Mouse (Mus musculus) liver, embryonic 15.5 days (tissue): ENCODE measurements around the gene Pdik1l. TPM values are rescaled to one million over a fixed set of nuclear protein-coding genes. Genes with fewer than 3 reads are reported as not detected.
"Not testable (repeated sequence)": the region's sequence is repeated elsewhere in the genome, so short reads cannot be mapped to it uniquely, and the experiment has no call there.

Experiments used
- ATAC-seq: fragments of 200-750 bp; cut with Nextera tagmentation; 2 replicates; pipeline ENCODE4 v1.8.0; 2017; ENCODE audit warnings: moderate number of reproducible peaks, mild to moderate bottlenecking, moderate library complexity; ENCODE audit not compliant: insufficient read depth
- H3K27ac ChIP-seq: fragments of 300-500 bp; sonication (generic); replicated peaks from 2 replicates; pipeline ENCODE4 v1.5.1; 2015; ENCODE audit warnings: mild to moderate bottlenecking, inconsistent platforms
- H3K27me3 ChIP-seq: fragments of 300-500 bp; sonication (generic); 2 replicates; pipeline ENCODE4 v1.6.1; 2015; ENCODE audit warnings: mild to moderate bottlenecking, inconsistent platforms
- H3K36me3 ChIP-seq: fragments of 300-500 bp; sonication (generic); replicated peaks from 2 replicates; pipeline ENCODE4 v1.6.1; 2015; ENCODE audit warnings: moderate library complexity, mild to moderate bottlenecking, inconsistent platforms
- H3K4me1 ChIP-seq: fragments of 300-500 bp; sonication (generic); replicated peaks from 2 replicates; pipeline ENCODE4 v1.6.1; 2015; ENCODE audit warnings: inconsistent platforms
- H3K4me2 ChIP-seq: fragments of 300-500 bp; sonication (generic); 2 replicates; pipeline ENCODE4 v1.6.1; 2015; ENCODE audit warnings: moderate library complexity, mild to moderate bottlenecking, inconsistent platforms
- H3K4me3 ChIP-seq: fragments of 300-500 bp; sonication (generic); replicated peaks from 2 replicates; pipeline ENCODE4 v1.5.1; 2015; ENCODE audit warnings: mild to moderate bottlenecking, inconsistent platforms
- H3K9ac ChIP-seq: fragments of 300-500 bp; sonication (generic); 2 replicates; pipeline ENCODE4 v1.6.1; 2015; ENCODE audit warnings: moderate library complexity, mild to moderate bottlenecking, inconsistent platforms
- H3K9me3 ChIP-seq: fragments of 300-500 bp; sonication (generic); replicated peaks from 2 replicates; pipeline ENCODE4 v1.6.1; 2016; ENCODE audit warnings: inconsistent platforms
- WGBS: fragments of 180-500 bp; shearing (Covaris S2); methylation state at CpG from one replicate; pipeline ENCODE4 v1.1.7; 2015; ENCODE audit warnings: mixed read lengths; ENCODE audit not compliant: insufficient replicate concordance; 5-methylcytosine and 5-hydroxymethylcytosine counted together
- polyA plus RNA-seq: library from polyadenylated mRNA; unstranded; fragments of >200 nt; fragmentation: Nextera tagmentation; extraction: Ambion mirVana; gene quantifications from 2 replicates; pipeline ENCODE4 v1.2.1, GENCODE M21; 2015

Gene Pdik1l
- polyA plus RNA-seq, 1 experiment from 2014 or later = 9.8 TPM

DNA sequence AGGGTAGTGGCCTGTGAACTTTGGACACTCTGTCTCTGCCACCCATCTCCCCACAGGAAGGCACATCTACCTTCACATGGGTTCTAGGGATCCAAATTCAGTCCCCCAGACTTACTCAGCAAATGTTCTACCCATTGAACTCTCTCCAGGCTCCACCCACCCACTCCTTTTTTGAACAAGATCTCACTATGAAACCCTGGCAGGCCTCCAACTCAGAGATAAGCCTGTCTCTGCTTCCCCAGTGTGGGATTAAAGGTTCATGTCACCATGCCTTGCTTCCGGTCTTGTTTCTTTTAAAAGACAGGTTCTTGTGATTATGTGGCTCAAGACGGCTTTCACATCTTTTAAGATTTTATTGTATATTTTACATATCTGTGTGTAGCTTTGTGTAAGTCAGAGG, 2.8 kb downstream of the Pdik1l start:
- Histone ChIP-seq H3K27ac (peak overlapping the region; percentile 99), H3K9me3 (no peaks in the 10 kb centered on the region), H3K36me3 (peaks cover 45% of the 10 kb centered on the region), H3K9ac (peak overlapping the region; percentile 97), H3K4me2 (peak overlapping the region; percentile 85), H3K27me3 (no peaks in the 10 kb centered on the region), H3K4me3 (peak overlapping the region; percentile 97), H3K4me1 (peaks cover 42% of the 10 kb centered on the region)
- 27% methylated on average over 2 of the region's 2 CpGs for WGBS
- ATAC-seq = no peak

DNA sequence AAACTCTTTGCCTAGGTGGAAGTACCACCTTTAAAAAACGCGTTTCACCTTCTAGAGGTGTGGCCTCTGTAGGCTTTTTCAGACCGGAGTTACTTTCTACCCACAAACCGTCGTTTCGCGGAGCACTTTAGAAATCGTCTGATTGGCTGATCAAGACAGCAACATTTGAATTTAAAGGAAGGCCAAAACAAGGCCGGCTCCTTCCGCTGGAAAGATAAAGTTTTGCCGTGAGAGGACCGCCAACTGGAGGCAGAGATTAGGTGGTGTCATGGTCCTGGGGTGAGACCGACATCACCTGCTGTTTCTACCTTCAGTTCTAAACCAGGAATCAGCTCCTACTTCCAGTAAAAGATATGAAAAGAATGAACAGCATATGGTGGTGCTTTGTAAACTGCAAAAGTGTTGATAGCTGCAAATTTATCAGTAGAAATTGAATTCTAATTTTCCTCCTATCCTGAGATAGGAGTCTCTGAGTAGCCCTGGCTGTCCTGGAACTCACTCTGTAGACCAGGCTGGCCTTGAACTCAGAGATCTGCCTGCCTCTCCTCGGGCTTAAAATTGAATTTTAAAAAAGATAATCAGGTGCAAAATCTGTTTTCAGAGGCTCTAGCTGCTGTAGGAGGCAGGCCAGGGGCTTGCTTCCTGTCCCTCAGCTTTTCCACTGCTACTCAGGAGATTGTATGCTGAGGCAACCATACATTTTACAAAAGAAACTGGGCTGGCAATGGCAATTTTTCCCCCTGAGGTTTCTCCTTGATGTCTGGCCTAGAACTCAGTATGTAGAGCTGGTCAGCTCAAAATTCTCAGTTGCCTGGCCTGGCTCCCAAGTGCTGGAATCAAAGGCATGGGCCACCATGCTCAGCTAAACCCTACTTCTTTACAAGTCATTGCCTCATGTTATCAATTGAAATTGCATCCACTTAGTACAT, 14.0 kb downstream of the Pdik1l start:
- peak; percentile 93 for ATAC-seq
- H3K9ac ChIP-seq = peak overlapping the region; percentile 42
- 1% methylated on average over 14 of the region's 14 CpGs for WGBS

DNA sequence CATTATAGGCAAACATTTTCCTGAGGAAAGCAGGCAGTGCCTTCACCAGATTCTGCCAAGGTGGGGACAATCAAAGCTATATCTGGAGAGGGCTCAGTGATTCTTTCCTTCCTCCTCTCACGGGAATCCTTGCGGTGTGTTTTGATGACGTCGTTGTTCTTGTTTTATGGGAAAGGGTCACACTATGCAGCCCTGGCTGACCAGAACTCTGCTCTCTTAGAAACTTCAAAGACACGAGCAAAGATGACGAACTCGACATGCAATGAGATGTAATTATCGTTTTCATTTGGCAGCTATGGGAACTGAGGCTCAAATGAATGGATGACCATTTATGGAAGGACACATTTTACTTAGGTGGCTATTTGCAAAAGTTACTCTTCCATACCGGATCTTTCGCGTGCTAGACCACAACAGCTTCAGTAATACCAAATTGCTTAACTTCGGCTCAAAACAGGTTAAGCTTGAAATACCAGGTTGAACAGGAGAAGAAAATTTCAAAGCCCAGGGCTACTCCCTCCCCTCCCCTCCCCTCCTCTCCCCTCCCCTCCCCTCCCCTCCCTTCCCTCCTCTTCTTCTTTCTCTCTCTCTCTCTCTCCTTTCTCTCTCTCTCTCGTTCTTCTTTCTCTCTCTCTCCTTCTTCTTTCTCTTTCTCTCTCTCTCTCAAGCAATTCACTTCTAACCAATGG, 14.8 kb downstream of the Pdik1l start:
- peak; percentile 56 for ATAC-seq
- Histone ChIP-seq H3K9ac (peak overlapping the region; percentile 42), H3K4me2 (peak overlapping the region; percentile 66), H3K27me3 (no peaks in the 10 kb centered on the region), H3K27ac (peak overlapping the region; percentile 89), H3K9me3 (no peaks in the 10 kb centered on the region), H3K36me3 (peaks cover 24% of the 10 kb centered on the region), H3K4me3 (peak overlapping the region; percentile 45), H3K4me1 (peaks cover 28% of the 10 kb centered on the region)
- 13% methylated on average over 12 of the region's 13 CpGs for WGBS

More for the DNA sequence above, 14.0 kb downstream of the Pdik1l start:
- H3K4me1 ChIP-seq = peaks cover 28% of the 10 kb centered on the region
- peaks cover 31% of the 10 kb centered on the region for H3K36me3 ChIP-seq
- peak overlapping the region; percentile 66 for H3K4me2 ChIP-seq
- H3K27me3 ChIP-seq = no peaks in the 10 kb centered on the region
- peak overlapping the region; percentile 89 for H3K27ac ChIP-seq
- H3K9me3 ChIP-seq = no peaks in the 10 kb centered on the region
- H3K4me3 ChIP-seq = peak overlapping the region; percentile 45

DNA sequence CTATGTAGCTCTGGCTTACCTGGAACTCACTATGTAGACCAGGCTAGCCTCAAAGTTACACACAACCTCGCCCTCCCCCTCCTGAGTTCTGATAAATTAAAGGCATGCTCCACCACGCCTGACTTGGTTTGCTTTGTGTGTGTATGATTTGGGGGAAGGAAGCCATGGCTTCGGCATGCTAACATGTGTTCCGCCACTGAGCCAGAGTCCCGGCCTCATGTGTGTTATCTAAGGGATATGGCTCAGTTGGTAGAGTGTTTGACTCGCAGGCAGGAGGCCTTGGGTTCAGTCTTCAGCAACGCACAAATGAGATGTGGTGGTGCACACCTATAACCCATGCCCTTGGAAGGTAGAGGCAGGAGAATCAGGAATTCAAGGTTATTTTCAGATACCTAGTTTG, 15.7 kb downstream of the Pdik1l start:
- no peak overlapping the region for H3K27ac ChIP-seq
- WGBS = 66% methylated on average over 7 of the region's 7 CpGs
- no peak for ATAC-seq

DNA sequence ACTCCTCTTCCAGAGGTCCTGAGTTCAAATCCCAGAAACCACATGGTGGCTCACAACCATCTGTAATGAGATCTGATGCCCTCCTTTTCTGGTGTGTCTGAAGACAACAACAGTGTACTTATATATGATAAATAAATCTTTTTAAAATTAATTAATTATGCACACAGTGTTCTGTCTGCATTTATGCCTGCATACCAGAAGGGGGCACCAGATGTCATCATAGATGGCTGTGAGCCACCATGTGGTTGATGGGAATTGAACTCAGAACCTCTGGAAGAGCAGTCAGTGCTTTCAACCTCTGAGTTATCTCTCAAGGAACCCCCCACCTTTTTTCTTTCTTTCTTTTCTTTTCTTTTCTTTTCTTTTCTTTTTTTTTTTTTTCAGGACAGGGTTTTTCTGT, 18.1 kb downstream of the Pdik1l start:
- H3K27ac ChIP-seq, H3K4me3 ChIP-seq, H3K4me2 ChIP-seq, H3K27me3 ChIP-seq, ATAC-seq, H3K9me3 ChIP-seq, H3K9ac ChIP-seq, H3K36me3 ChIP-seq: not testable (repeated sequence)
- peaks cover 27% of the 10 kb centered on the region for H3K4me1 ChIP-seq

More for the DNA sequence above, 15.7 kb downstream of the Pdik1l start:
- peaks cover 28% of the 10 kb centered on the region for H3K4me1 ChIP-seq
- no peak overlapping the region; the same call in 1 of the 2 replicates for H3K4me2 ChIP-seq
- no peak overlapping the region for H3K9ac ChIP-seq
- no peaks in the 10 kb centered on the region for H3K9me3 ChIP-seq
- H3K4me3 ChIP-seq = no peak overlapping the region
- peaks cover 15% of the 10 kb centered on the region for H3K36me3 ChIP-seq
- no peaks in the 10 kb centered on the region for H3K27me3 ChIP-seq

DNA sequence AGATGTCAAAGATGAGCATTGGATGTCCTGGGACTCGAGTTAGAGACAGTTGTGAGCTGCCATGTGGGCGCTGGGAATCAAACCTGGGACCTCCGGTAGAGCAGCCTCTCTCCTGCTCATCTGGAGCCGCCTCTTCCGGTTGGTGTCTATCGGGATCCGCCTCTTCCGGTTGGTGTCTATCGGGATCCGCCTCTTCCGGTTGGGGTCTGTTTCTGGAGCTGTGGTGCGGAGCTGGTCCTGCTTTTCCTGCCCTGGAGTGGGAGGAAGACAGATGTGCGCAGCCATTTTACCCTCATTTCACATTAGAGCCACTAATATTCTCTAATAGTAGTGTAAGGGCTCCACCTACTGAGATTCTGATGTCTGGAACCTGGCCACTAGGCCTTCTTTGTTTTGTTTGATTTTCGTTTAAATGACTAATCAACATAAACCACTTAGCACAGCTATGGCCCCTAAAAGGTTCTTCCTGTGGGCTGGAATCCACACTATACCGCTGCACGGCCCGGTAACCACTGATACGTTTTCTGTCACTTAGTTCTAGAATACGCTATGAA, 19.5 kb downstream of the Pdik1l start:
- H3K36me3 ChIP-seq = no peaks in the 10 kb centered on the region

DNA sequence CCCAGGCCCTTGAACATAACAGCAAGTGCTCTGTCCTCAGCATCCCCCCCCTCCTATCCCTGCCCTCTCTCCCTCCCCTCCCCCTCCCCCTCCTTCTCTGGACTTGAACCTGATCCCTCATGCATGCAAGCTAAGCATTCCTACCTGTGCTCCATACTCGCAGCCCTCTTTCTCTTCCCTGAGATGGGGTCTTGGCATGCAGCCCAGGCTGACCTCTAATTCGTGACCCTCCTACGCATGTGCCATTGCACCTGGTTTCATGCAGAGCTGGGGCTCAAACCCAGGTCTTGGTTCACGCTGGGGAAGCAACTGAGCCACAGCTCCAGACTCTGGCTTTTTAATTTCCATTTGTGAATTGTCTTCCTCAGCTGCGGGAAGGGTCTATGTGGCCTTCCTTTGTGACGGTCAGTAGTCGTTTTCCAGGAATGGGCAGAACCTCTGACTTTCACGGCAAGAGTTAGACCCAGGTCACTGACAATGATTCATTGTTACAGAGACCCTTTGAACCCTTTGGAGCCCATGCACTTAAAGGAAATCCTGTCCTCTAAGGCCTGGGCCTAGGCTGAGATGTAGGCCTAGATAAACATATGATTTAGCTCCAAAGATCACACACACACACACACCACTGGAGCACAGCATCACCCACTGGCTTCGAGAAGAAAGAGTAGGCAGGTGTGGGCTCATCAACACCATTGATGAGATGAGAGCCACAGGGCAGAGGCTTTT, 21.7 kb downstream of the Pdik1l start:
- no peak overlapping the region for H3K27ac ChIP-seq

More for the DNA sequence above, 19.5 kb downstream of the Pdik1l start:
- H3K9ac ChIP-seq = no peak overlapping the region
- H3K4me1 ChIP-seq = peaks cover 15% of the 10 kb centered on the region
- H3K27me3 ChIP-seq = no peaks in the 10 kb centered on the region
- no peak overlapping the region for H3K4me2 ChIP-seq
- no peak for ATAC-seq
- no peak overlapping the region for H3K27ac ChIP-seq
- WGBS = 66% methylated on average over 19 of the region's 19 CpGs
- no peak overlapping the region for H3K4me3 ChIP-seq
- no peaks in the 10 kb centered on the region for H3K9me3 ChIP-seq

DNA sequence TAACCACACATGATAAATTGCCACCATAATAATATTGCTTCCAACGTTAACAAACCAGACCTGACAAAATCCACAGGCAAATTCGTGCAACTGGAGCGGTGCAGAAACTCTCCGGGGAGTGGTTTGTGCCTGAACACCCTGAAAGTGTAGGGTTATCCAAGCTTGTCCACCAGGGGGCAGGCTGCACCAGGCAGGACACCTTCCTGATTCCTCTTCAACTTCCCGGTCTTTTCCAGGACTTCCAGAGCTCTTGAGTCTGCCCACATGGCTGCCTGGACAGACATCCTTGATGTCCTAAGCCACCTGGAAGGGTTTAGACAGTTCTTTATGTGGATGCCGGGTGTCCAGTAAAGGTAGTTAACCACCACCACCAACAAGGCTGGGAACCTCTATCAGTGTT, 24.5 kb downstream of the Pdik1l start:
- ATAC-seq = no peak
- no peak overlapping the region for H3K4me2 ChIP-seq
- H3K27ac ChIP-seq = no peak overlapping the region
- no peak overlapping the region for H3K4me3 ChIP-seq
- H3K27me3 ChIP-seq = peaks cover 9% of the 10 kb centered on the region; the same call in 1 of the 2 replicates
- H3K4me1 ChIP-seq = no peaks in the 10 kb centered on the region
- whole genome bisulfite sequencing = 31% methylated on average over 6 of the region's 6 CpGs
- H3K9me3 ChIP-seq = no peaks in the 10 kb centered on the region
- no peaks in the 10 kb centered on the region for H3K36me3 ChIP-seq
- H3K9ac ChIP-seq = no peak overlapping the region

More for the DNA sequence above, 21.7 kb downstream of the Pdik1l start:
- Histone ChIP-seq H3K36me3 (no peaks in the 10 kb centered on the region), H3K9ac (no peak overlapping the region), H3K27me3 (peaks cover 5% of the 10 kb centered on the region; the same call in 1 of the 2 replicates), H3K9me3 (no peaks in the 10 kb centered on the region), H3K4me3 (no peak overlapping the region), H3K4me2 (no peak overlapping the region), H3K4me1 (no peaks in the 10 kb centered on the region)
- ATAC-seq = no peak
- WGBS = 54% methylated on average over 9 of the region's 9 CpGs

DNA sequence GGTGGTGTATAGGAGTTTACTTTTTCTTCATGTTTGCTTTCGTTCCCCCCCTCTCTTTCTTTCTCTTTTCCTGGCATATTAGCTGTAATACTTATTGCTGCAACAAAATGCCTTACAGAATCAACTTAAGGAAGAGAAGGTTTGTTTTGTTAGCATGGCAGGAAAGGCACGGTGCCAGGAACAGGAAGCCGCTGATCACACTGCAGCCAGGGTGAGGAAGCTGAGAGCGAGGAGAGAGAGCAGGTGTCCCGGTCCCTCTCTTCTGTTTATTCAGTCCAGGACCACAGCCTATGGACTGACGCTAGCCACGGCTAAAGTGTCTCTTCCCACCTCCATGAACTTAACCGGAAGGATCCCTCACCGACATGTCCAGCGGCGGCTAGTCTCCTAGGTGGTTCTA, 29.3 kb downstream of the Pdik1l start:
- H3K4me3 ChIP-seq = no peak overlapping the region
- H3K36me3 ChIP-seq = no peaks in the 10 kb centered on the region
- no peak overlapping the region for H3K4me2 ChIP-seq
- no peak overlapping the region for H3K27ac ChIP-seq
- no peak overlapping the region for H3K9ac ChIP-seq
- peaks cover 14% of the 10 kb centered on the region for H3K4me1 ChIP-seq
- H3K27me3 ChIP-seq = peaks cover 52% of the 10 kb centered on the region
- WGBS = 25% methylated on average over 11 of the region's 11 CpGs
- ATAC-seq = no peak
- no peaks in the 10 kb centered on the region for H3K9me3 ChIP-seq

DNA sequence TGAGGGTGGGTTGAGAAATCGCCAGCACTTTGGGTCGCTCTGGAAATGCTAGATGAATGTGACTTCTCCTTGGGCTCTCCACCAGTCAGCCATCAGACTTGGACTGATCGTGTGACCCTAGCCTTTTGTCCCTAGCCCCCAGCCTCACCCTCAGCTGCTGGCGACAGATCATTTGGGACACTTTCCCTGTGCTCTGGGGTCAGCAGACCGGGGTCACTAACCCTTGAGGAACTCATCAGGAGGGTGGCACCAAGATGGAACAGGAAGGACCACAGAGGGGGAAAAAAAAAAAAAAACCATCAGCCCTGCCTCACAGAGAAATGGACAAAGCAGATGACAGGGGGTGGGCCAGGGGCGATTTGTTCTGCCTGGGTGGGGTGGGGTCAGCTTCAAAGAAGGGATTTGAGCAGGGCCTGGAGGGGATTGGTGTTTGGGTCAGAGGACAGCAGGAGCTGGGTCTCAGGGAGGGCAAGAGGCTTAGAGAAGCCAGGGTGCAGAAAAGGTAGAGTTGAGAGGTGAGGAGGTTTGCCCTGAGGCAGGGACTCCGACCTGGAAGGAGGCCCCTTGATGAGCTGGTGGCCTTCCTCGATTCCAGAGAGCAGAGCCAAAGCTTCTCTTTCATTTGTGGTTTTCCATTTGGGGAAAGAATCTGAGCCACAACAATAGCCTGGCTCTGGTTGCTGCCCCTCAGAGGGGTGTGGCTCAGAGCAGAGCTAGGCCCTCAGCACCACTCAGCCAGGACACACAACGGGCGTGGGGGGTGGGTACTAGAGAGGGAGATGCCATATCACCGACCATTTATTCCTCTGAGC, 30.3 kb downstream of the Pdik1l start:
- Histone ChIP-seq H3K4me2 (no peak overlapping the region), H3K4me1 (peaks cover 18% of the 10 kb centered on the region), H3K9ac (no peak overlapping the region), H3K27ac (no peak overlapping the region), H3K4me3 (no peak overlapping the region), H3K36me3 (no peaks in the 10 kb centered on the region), H3K27me3 (peaks cover 60% of the 10 kb centered on the region), H3K9me3 (no peaks in the 10 kb centered on the region)
- WGBS = 34% methylated on average over 11 of the region's 11 CpGs
- ATAC-seq = no peak
